Mouse (Mus musculus) megakaryocyte, adult 5-6 weeks (primary cell): ENCODE measurements around the gene Ap2b1. TPM values are rescaled to one million over a fixed set of nuclear protein-coding genes. Genes with fewer than 3 reads are reported as not detected.
"Not testable (repeated sequence)": the region's sequence is repeated elsewhere in the genome, so short reads cannot be mapped to it uniquely, and the experiment has no call there.

Experiments used
- ATAC-seq: 2 replicates; pipeline ENCODE4 v1.8.0; 2016; ENCODE audit warnings: mild to moderate bottlenecking, inconsistent platforms; ENCODE audit not compliant: poor library complexity, severe bottlenecking
- total RNA-seq, 2 experiments: library from RNA; stranded (forward) in 1 of 2; stranded (reverse) in 1 of 2; fragments of 153-499, 151-499 nt in 1 of 2; fragments of 221-1000, 200-1000 nt in 1 of 2; gene quantifications; 2 replicates each; pipeline versions ENCODE4 v1.2.3 to v1.2.4; 2015 to 2017

The Ap2b1 gene
- total RNA-seq, 2 experiments from 2014 or later = 53.7 to 59.6 TPM

DNA sequence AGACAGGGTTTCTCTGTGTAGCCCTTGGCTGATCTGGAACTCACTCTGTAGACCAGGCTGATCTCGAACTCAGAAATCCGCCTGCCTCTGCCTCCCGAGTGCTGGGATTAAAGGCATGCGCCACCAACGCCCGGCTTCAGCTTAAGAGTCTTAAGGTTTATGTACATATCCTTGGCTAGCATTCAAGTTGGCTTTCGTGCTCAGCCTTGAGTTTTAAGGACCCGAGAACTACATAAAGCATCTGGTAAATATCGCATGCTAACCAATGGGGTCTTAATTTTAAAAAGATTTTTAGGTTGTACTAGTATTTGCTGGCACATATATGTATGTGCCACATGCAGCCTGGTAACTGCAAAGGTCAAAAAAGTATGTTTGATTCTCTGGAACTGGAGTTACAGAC is 900 bp downstream of the Ap2b1 start:
- no peak for ATAC-seq

DNA sequence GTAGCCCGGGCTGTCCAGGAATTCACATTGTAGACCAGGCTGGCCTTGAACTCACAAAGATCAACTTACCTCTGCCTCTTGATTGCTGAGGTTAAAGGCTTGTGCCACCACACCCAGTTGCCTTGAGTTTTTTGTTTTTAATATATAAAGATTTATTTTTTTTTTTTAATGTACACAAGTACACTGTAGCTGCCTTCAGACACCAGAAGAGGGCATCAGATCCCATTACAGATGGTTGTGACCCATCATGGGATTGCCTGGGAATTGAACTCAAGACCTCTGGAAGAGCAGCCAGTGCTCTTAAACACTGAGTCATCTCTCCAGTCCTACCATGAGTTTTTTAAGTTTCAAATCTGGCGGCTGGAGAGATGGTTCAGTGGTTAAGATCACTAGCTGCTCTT is 2.6 kb downstream of the Ap2b1 start:
- no peak for ATAC-seq

DNA sequence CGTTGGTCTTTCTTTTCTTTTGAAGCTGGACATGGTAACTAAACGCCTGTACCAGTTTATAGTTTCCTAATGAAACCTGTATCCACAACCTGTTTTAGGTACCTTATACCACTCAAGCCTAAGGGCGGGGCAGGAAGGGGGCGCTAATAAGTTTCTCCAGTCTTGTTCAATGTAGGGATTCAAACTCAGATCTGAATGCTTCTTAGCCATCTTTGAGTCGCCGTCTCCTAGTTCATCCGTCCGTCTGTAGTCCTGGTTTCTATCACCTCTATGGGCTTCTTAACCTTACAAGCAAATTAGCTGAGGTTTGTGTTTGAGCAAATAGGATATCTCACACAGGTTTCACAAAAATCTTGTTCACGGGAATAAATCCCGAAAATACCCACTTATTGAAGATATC is 3.3 kb downstream of the Ap2b1 start:
- ATAC-seq = no peak

DNA sequence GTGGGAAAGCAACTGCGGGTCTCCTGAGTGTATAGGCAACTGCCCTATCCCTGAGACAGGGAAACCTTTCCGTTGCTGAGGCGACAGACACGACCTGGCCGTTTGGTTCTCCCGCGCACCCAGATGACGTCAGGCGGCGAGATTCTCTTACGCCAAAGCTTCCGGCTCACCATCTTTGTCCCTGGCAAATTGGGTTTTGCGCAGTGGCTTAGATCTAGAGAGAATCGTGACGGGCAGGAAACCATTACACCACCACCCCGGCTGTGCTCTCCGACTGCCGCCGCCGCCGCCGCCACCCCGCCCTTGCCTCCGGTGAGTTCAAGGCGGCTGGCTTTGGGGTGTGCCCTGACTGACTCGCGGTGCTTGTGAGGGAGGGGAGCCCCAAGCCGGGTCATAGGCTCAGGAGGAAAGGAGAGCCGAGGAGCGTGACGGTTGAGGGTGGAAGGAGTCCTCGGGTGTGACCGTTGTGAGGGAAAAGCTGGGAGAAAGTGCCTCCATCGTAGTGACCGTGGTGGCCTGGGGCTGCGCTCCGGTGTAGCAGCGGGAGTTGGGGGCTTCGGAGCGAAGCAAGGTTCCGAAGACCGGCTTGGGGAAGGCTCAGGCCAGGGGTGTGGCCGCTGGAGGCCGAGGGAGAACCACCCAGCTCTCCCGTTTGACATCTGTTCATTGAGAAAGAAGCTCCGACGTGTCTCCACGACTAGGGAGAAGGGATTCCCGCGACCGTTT is 3.9 kb downstream of the Ap2b1 start, which contains the start of gene Pex12:
Gene Pex12 (minus strand): TSS at position 61 of the 726 bp plus-strand sequence.
- ATAC-seq = peak; percentile 73

DNA sequence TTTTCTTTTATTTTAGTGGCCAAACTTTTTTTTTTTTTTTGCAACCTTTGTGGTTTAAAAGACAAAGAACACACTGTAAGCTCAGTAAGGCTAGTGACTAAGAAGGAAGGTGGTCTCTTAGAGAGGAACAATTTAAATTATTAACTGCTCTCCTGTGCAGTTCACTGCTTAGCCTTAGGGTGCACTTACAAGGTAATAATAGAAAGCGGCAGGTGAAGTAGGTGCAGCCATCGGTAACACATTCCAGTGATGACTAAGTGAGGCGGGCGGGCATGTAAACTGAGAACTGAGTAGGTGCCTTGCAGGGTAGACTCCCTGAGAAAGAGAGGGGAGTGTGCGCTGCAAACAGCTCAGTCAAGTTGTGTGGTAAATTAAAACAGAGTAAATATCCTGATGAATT is 4.9 kb downstream of the Ap2b1 start:
- ATAC-seq = no peak

DNA sequence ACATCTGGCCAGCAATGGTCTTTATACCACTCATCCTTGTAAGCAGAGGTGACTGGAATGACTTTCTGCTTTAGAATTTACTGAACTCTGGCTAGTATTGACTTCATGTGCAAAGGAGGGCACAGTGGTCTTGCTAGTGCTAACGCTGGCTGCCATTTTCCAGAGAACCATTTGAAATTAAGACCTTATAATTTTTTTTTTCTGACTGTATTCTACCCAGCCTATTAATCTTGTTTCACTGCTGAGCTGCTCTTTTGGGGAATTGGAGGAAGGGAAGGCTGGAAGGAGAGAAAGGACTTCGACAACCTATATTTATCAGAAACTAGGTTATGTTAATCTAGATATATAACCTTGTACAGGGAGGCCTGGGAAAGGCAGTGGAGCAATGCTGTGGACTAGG is 5.7 kb downstream of the Ap2b1 start:
- ATAC-seq = no peak

DNA sequence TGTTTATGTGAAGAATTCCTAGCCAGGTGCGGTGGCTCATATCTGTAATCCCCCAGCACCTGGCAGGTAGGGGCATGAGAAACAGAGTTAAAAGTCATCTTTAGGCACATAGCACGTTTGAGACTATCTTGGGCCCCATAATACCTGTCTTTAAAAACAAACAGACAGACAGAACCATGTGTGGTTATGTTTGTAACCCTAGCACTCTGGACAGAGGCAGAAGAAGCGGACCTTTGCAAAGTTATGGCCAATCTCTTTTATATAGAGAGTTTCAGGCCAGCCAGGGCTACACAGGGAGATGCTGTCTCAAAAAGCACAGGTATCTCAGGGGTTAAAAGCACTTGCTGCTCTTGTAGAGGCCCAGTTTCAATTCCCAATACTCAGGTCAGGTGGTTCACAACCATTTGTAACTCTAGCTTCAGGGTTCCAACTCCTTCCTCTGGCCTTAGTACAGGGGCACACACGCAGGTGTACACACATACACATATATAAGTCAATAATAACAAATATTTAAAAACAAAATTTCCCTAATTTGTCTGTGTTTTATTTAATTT is 8.0 kb downstream of the Ap2b1 start:
- ATAC-seq = no peak

DNA sequence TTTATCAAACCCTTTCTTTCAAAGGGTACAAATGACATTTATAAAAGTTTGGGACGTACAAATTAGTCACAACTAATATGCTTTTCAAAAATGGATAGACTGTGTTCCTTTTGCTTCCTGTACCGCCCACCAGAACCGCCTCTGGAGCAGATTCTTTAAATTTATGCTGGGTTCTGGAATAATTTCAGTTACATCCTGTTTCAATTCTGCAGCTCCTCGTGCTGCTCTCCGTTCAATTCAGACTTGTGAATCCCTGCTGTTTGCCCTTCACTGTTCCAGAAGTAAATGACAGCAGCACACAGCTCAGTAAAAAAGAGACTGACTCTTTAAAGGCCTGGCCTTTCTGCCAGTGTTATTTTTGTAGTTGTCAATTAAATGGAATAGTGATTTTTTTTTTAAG is 13.6 kb downstream of the Ap2b1 start:
- no peak for ATAC-seq

DNA sequence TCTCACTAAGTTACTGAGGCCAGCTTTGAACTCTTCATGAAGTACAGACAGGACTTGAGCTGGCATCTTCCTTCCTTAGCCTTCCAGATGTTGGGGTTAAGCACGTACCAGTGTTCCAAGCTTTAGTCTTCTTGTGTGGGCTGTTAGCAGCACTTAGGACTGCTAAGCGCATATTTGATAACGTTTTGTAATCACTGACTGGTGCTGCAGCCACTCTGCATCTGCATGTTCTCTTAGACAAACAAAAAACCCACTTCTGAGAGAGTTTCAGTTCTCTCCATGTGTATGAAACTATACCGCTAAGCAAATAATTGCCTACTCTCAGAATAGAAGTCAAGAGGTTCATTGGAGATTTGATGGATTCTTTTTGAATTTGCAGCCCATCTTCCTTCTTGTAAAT is 20.2 kb downstream of the Ap2b1 start:
- ATAC-seq = no peak

DNA sequence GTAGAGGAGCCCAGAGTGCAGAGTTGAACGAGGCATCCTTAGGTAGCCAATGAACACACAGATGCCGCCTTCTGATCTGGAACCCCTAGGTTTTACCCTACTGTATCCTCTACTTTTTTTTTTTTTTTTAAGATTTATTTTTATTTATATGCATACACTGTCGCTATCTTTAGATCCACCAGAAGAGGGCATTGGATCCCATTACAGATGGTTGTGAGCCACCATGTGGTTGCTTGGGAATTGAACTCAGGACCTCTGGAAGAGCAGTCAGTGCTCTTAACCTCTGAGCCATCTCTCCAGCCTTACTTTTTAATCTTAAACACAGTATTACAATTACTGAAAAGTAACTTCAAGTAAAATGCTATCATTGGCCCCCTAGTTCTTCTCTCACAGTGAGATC is 27.9 kb downstream of the Ap2b1 start:
- ATAC-seq = not testable (repeated sequence)

DNA sequence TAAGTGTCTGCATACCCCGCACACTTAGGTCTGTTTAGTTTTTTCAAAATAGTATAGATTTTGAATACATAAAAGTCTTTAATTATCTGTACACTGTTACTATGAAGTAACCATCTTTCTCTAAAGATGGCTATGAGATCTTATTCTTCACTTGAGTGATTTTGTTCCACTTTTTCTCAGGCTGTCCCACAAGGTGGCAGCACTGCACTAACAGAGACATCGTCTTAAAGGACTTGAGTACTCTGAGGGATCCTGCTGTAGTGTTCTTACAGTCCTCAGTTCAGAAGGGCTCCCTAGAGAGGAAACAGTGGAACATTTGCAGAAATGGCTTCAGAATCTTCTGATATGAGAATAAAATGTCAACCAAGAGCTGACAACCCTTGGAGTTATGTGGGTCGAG is 28.6 kb downstream of the Ap2b1 start:
- ATAC-seq = no peak

DNA sequence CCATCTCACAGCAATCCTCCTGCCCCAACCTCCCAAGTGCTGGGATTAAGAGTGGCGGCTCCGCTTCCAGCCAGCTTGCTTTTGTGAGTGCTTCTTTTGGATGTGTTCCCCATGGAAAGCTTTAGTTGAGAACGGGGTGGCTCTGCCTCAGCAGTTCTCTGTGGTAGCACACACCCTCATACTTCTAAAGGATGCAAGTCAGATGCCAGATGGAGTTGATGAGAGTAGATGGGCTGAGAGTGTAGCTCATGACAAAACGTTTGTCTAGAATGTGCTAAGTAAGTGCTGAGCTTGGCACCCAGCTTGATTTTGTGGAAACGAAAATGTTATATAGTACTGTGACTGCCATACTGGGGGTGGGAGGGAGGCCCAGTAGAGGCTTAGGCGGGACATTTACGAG is 37.0 kb downstream of the Ap2b1 start:
- no peak for ATAC-seq

DNA sequence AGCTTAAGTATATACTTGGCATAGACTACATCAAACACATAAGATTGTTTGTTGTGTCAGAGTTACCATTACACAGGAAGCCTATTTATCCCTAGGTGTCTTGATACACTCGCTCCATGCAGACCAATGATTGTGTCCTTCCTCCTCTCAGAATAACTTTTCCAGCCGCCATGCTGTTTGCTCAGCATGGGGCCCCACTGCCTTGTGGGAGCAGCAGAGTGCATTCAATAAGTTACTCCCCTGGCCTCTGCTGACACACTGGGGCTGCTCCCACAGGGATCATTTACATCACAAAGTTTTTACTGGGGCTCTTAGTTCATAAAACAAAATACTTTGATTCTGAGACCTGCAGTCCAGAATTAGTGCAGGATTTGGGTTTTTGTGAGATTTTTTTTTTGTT is 40.9 kb downstream of the Ap2b1 start:
- no peak for ATAC-seq

DNA sequence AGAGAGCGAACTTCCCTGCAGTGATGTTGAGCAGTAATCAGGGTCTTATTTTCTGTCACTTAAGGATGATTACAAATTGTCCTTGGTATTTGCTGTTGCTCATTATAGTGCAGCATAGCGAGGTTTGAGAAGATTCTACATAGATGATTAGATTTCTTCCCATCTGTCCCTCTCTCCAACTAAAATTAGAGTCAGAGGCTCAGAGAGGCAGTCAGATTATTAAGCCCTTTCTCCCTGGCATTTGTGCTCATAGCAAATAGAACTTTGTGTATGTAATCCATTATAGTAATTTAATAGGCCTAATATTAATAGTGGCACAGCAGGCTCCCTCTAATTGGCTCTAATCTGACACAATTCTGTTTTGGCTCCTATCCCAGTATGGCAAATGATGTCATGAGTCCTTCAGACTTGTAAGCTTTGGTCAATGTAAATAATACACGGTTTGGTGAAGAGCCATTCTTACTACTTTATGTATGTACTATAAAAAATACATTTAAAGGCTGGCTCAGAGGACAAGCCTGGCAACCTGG is 43.0 kb downstream of the Ap2b1 start:
- ATAC-seq = no peak

DNA sequence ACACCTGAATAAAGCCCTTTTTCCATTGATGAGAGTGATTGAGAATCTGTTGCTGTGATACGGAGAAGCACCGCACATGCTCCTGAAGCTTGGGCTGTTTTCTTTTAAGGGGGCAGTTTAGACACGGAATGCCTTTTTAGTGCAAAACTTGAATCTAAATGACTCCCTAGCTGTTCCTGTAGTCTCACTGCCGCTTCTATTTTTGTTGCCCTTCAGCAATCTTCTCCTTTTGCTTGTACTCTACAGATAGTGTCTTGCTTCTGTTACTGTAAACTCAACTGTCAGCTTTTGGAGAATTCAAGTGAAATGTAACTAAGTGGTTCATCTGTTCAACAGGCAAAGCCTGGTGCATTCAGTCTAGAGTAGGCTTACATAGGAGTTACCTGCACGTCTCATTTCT is 56.6 kb downstream of the Ap2b1 start:
- no peak for ATAC-seq

DNA sequence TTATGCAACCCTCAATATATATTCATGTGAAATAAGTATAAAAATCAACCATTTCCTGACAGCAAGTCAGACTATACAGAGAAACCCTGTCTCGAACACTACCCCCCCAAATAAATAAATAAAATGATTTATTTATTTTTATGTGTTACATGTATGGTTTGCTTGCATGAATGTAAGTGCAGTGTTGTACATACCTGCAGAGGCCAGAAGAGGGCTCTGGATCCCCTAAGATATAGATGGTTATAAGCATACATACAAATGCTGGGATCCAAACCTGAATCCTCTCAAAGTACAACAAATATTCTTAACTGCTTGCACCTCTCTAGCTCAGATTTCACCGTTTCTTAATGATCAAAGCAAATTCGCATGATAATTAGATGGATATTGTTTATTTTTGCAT is 58.6 kb downstream of the Ap2b1 start:
- ATAC-seq = no peak

DNA sequence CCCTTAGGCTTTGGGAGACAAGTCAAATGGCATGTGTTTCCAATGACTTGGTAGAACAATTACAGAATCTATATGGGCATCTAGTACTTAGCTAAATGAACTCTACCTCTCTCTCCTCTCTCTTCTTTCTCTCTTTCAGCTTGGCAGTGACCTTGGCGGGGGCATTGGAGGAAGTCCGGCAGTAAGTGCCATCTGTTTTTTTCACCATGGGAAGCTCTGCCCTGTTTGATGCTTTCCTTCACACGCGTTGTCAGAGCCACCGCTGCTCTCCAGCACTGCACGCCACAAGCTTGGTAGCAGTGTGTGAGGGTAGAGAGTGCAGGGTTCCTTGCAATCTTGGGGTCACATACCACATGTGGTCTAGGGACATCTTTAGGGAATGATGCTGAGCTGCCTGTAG is 65.8 kb downstream of the Ap2b1 start:
- ATAC-seq = no peak

DNA sequence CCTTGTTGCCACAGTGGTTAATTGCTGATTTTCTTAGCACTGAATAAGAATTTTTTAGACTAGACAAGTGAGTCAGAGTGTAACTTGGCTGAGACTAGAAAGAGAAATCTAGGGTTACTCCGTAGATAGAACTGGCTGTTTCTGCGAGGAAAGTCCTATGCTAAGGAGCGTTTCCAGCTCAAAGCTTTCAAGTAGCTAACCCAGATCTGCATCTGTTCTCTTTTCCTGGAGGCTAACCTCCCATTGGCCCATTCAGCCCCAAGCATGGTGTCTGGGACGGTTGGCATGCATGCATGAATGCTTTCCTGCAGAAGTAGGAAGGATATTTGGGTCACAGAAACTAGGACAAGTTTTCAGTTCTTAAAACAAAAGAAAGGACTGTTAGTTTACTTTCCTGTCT is 72.4 kb downstream of the Ap2b1 start:
- no peak for ATAC-seq

DNA sequence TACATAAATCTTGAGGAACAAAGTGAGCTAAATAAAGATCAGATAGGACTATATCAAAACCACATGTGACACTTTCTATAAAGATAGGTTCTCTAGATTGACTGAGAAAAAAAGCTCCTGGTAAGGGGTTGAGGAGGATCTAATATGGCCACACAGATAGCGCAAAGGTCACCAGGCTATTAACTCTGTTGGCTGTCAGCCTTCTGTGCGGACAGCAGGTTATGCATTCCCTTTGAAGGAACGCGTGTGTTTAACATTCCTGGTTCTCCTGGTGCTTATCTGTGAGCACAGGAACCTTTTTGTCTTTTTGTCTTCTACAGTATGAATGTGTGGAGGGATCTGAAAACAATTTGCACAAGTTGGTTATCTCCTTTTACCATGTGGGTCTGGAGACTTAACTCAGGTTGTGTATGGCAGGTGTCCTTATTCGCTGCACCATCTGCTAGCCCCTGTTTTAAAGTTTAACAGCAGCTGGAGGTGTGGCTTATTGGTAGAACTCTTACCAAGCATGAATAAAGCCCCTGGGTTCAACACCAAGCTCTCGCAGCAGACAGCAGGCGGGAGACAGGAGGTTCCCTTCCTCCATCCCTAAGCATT is 81.0 kb downstream of the Ap2b1 start:
- no peak for ATAC-seq

DNA sequence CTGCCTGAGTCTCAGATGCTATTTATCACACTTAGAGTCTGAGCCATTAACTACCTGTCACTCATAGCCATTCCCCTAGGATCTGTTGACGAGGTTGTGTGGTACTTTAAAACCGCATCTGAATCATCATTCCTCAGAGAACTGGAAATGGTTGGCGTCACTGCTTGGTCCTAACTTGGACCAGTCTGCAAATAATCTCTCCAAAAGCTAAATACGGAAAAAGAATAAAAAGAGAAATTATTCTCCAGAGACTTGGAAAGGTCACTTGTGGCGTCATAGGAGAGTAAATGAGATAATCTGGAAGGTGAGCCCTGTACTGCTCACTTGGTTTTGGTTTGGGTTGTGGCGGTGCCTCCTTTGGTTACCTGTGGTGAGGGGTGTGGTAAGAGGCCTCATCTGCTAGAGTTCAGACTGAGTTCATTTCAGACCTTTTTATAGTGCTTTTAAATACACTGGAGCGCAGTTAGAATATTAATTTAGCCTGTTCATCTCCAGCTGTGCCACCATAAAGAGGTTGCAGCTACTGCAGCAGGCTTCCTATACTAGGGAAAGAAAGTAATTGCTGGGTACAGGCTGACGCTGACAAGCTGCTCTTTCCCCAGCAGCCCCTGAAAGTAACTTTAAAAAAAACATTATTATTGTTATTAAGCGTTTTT is 84.2 kb downstream of the Ap2b1 start:
- ATAC-seq = no peak

DNA sequence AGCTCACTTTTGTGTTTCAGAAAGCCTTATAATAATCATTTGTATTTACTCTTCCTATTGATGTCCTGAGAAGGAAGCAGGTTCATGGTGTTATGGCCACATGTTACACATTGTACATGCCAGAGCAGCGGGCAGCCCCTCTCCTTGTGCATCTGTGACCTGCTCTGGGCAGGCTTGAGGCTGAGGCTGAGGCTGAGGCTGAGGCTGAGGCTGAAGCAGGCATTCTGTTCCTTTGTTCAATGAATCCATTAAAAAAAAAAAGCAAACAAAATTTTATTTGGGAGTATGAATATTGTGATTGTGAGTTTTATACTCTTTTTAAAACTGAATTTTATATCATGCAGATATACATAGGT is 84.7 kb downstream of the Ap2b1 start:
- no peak for ATAC-seq

DNA sequence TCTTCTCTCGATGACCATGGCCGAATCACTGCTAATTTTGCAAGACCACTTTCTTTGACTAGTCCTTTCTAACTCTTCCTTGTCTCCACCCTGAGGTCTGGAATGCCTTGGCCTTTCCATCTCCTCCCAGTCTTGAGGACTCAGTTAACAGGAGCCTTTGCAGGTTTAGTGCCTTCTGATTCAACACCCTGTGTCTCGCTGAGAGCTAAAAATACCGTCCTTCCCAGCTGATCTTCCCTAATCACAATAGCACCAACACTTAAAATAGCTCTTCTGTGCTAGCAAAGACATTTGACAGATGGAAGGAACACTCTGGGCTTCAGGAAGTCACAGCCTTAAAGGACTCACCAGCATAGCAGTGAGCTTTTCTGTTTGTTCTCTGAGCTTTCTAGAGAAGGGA is 94.2 kb downstream of the Ap2b1 start:
- ATAC-seq = no peak
